Mouse (Mus musculus) liver, embryonic 14.5 days (tissue): ENCODE measurements around the gene Pla2g3.
A peak's percentile ranks its signal among the peaks of the same experiment; 100 is the strongest.

ENCODE experiments used
- CTCF ChIP-seq: IDR thresholded peaks from 2 replicates; pipeline ENCODE4 v1.5.1; 2016; ENCODE audit warnings: antibody characterized with exemption, low read depth, control low read depth
- EP300 ChIP-seq: IDR thresholded peaks from 2 replicates; pipeline ENCODE4 v1.6.1; 2016; ENCODE audit warnings: antibody characterized with exemption, low read depth

GRCm38 (mm10) chr11:3453467-3453866 lies 34.6 kb upstream of the Pla2g3 start:
- peak; percentile 31 for TF ChIP-seq CTCF
- no peak for TF ChIP-seq EP300
